Mouse (Mus musculus): Measurements from ENCODE around the gene Ifna1. TPM values are rescaled to one million over a fixed set of nuclear protein-coding genes. Genes with fewer than 3 reads are reported as not detected.

The Ifna1 gene
- polyA plus RNA-seq, 1 experiment from 2014 or later = not detected

DNA sequence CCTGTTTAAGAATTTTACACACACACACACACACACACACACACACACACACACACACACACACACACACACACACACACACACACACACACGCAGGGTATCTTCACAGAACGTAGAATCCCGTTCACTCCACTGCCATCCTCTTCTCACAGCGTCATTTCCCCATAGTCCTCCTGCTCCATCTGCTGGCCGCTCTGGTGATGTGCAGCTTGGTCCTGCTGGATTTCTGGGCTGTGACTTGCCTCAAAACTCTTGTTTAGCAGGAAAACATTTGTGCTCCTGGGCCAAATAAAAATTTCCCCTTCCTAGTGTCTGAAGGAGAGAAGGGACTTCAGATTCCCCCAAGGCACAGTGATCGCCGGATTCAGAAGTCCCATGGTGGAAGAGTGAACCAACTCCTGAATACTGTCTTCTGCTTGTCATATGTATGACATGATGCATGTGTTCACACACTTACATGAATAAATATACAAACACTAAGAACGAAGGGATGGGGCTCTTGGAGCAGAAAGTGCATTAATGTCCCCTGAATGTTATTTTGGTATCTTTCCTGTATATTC, 17.6 kb downstream of the Ifna1 start:
- Histone ChIP-seq H3K36me3 (ENCODE audit: control insufficient read depth, insufficient read depth, low read length) (no peaks in the 10 kb centered on the region), H3K4me2 (ENCODE audit: low read depth, low read length) (peak overlapping the region; percentile 96), H3K4me3 (ENCODE audit: low read length) (peak overlapping the region; percentile 62), H3K27ac (ENCODE audit: low read length) (no peak overlapping the region), H3K9ac (ENCODE audit: low read depth, low read length) (peak overlapping the region; percentile 69), H3K9me3 (ENCODE audit: control insufficient read depth, low read length) (no peaks in the 10 kb centered on the region), H3K27me3 (replicated peaks; ENCODE audit: control insufficient read depth, insufficient read depth, low read length) (no peaks in the 10 kb centered on the region), H3K4me1 (ENCODE audit: control insufficient read depth, insufficient read depth, low read length) (peaks cover 6% of the 10 kb centered on the region; the same call in 1 of the 2 replicates)
- WGBS = 2% methylated on average over 8 of the region's 8 CpGs
- peak; percentile 67 for ATAC-seq

DNA sequence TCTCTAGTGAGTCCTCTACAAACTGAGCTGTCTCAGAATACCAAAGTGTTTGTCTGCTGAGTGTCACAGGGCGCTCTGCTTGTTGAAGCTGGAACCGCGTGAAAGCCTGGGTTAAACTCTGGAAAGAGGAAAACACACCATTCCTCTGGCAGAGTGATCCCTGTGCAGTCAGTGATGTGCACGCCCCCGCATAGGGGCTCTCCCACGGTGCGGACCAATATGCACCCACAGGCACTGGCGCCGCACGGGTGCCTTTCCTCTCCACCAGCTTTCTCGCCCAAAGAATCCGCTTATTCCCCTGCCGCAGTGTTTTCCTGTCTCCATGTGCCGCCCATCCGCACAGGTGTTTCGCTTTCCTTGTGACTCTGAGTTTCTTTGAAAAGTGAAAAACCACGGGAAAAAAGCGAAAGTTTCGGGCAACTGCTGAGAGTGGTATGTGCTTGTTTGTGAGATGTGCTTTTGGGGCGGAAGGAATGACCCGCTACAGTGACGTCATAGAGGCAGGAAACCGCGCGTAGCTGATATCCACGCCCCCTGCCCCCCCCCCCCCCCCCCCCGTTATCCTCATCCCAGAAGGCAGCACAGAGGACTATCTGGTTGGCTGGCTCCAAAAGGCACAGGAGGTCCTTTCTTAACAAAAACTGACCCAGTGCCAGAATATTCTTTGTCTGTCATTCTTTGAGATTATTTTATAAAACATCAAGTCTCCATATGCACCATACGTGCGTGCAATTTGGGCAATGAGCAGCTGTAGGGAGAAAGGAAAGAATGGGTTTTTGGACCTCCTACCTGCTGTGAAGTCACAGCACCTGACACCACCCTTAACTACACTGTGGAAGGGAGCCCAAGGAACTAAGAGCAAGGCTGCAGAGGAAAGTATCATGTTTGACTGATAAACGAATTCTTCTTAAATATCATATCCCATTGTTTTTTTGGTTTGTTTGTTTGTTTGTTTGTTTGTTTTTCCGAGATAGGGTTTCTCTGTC, 18.3 kb downstream of the Ifna1 start:
- Histone ChIP-seq H3K9ac (ENCODE audit: low read depth, low read length) (peak overlapping the region; percentile 69), H3K9me3 (ENCODE audit: control insufficient read depth, low read length) (no peaks in the 10 kb centered on the region), H3K27me3 (replicated peaks; ENCODE audit: control insufficient read depth, insufficient read depth, low read length) (no peaks in the 10 kb centered on the region), H3K4me2 (ENCODE audit: low read depth, low read length) (peak overlapping the region; percentile 96), H3K4me1 (ENCODE audit: control insufficient read depth, insufficient read depth, low read length) (no peaks in the 10 kb centered on the region), H3K27ac (ENCODE audit: low read length) (peak overlapping the region; percentile 18; the same call in 1 of the 2 replicates), H3K4me3 (ENCODE audit: low read length) (peak overlapping the region; percentile 62), H3K36me3 (ENCODE audit: control insufficient read depth, insufficient read depth, low read length) (no peaks in the 10 kb centered on the region)
- WGBS = 6% methylated on average over 31 of the region's 31 CpGs
- peak; percentile 57 for ATAC-seq

DNA sequence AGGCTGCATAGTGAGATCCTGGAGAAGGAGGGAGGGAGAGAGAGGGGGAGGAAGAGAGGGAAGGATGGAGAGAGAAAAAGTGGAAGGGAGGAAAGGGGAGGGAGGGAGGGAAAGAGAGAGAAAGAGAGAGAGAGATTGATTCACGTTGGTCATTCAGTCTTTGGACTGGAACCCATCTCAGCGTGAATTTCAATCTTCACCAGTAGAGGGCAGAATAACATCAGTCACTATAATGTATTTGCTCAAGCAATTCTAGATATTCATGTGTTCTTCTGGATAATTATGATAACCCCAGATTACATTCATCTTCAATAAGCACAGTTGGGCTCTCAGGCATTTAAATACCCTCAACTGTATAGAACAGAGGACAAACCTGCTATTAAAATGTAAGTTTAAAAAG, 22.8 kb downstream of the Ifna1 start:
- Histone ChIP-seq H3K4me1 (ENCODE audit: control insufficient read depth, insufficient read depth, low read length) (no peaks in the 10 kb centered on the region), H3K36me3 (ENCODE audit: control insufficient read depth, insufficient read depth, low read length) (no peaks in the 10 kb centered on the region), H3K27ac (ENCODE audit: low read length) (no peak overlapping the region), H3K4me3 (ENCODE audit: low read length) (no peak overlapping the region), H3K27me3 (replicated peaks; ENCODE audit: control insufficient read depth, insufficient read depth, low read length) (no peaks in the 10 kb centered on the region), H3K9ac (ENCODE audit: low read depth, low read length) (no peak overlapping the region), H3K9me3 (ENCODE audit: control insufficient read depth, low read length) (no peaks in the 10 kb centered on the region), H3K4me2 (ENCODE audit: low read depth, low read length) (no peak overlapping the region)
- WGBS = 0% methylated on average over 2 of the region's 2 CpGs
- ATAC-seq = no peak

DNA sequence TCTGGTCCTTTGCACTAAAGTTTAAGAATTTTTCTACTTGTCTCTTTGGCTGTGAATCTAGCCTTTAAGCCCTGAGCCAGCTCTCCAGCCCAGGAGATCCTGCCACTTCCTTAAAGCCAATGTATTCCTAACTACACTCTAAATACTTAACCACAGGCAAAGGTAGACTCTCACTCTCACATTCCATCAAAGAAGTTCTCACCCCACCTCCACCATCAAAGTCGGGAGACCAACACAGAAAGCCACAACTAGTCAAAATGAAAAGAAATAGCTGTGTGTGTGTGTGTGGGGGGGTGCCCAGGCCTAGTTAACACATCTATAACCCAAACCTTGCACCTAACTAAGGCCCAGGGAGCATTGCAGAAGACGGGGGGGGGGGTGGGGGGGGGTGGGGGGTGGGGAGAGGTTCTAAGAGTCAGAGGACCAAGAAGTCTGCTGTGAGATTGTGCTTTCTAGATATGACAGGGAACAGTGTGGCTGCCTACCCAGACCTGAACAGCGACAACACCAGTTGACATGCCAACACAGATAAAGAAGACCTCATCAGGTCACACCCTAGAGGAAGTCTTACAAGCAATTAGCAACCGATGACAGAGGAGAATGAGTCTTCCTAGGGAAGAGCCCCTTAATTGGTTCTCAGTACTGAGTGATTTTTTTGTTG, 25.7 kb downstream of the Ifna1 start:
- H3K4me1 ChIP-seq (ENCODE audit: control insufficient read depth, insufficient read depth, low read length) = no peaks in the 10 kb centered on the region
- peak; percentile 26; the same call in 1 of the 2 replicates for ATAC-seq
- H3K27me3 ChIP-seq (replicated peaks; ENCODE audit: control insufficient read depth, insufficient read depth, low read length) = no peaks in the 10 kb centered on the region
- no peaks in the 10 kb centered on the region for H3K36me3 ChIP-seq (ENCODE audit: control insufficient read depth, insufficient read depth, low read length)
- H3K9ac ChIP-seq (ENCODE audit: low read depth, low read length) = no peak overlapping the region
- H3K4me2 ChIP-seq (ENCODE audit: low read depth, low read length) = no peak overlapping the region
- no peaks in the 10 kb centered on the region for H3K9me3 ChIP-seq (ENCODE audit: control insufficient read depth, low read length)
- H3K4me3 ChIP-seq (ENCODE audit: low read length) = no peak overlapping the region
- WGBS = 51% methylated on average over 4 of the region's 4 CpGs
- no peak overlapping the region for H3K27ac ChIP-seq (ENCODE audit: low read length)

DNA sequence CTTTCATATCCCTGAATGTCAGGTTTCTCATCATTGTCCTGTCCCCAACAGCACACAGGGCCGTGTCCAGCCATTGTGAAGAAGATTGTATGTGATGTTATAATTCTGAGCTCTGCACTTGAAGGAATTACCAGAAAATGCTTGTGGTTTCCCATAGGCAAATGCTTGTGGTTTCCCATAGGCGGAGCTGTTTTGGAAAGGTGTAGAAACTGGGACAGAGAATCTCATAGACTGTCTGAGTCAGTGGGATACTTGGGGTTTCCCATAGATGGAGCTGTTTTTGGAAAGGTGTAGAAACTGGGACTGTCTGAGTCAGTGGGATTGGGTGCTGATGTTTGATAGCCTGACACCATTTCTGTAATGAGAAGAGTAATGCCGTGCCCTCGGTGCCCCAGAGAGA, 26.6 kb downstream of the Ifna1 start:
- Histone ChIP-seq H3K4me1 (ENCODE audit: control insufficient read depth, insufficient read depth, low read length) (no peaks in the 10 kb centered on the region), H3K36me3 (ENCODE audit: control insufficient read depth, insufficient read depth, low read length) (no peaks in the 10 kb centered on the region), H3K4me3 (ENCODE audit: low read length) (no peak overlapping the region), H3K4me2 (ENCODE audit: low read depth, low read length) (no peak overlapping the region), H3K27me3 (replicated peaks; ENCODE audit: control insufficient read depth, insufficient read depth, low read length) (no peaks in the 10 kb centered on the region), H3K9ac (ENCODE audit: low read depth, low read length) (no peak overlapping the region), H3K27ac (ENCODE audit: low read length) (no peak overlapping the region), H3K9me3 (ENCODE audit: control insufficient read depth, low read length) (no peaks in the 10 kb centered on the region)
- ATAC-seq = no peak
- WGBS = 80% methylated on average over 4 of the region's 4 CpGs

DNA sequence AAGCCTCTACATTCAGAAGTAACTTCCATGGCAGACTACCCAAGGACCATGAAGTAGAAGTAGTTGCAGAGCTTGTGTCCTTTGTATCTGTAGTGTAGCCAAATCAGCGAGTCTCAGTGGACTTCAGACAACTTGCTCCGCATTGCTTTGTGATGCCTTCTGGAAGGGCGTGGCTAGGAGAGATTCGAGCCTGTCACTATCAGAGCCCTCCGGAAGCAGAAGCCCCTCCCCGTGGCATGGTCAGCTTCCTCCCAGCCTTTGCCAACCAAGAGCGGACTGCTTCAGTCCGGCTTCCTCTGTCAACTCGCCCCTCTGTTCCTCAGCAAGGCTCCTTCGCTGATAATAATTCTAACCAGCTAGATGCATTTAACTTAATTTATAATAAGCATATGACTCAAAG, 28.4 kb downstream of the Ifna1 start:
- Histone ChIP-seq H3K4me1 (ENCODE audit: control insufficient read depth, insufficient read depth, low read length) (no peaks in the 10 kb centered on the region), H3K4me3 (ENCODE audit: low read length) (no peak overlapping the region), H3K9me3 (ENCODE audit: control insufficient read depth, low read length) (no peaks in the 10 kb centered on the region), H3K9ac (ENCODE audit: low read depth, low read length) (no peak overlapping the region), H3K4me2 (ENCODE audit: low read depth, low read length) (no peak overlapping the region), H3K27me3 (replicated peaks; ENCODE audit: control insufficient read depth, insufficient read depth, low read length) (no peaks in the 10 kb centered on the region), H3K27ac (ENCODE audit: low read length) (no peak overlapping the region; the same call in 1 of the 2 replicates), H3K36me3 (ENCODE audit: control insufficient read depth, insufficient read depth, low read length) (no peaks in the 10 kb centered on the region)
- peak; percentile 68 for ATAC-seq
- 43% methylated on average over 10 of the region's 10 CpGs for WGBS

DNA sequence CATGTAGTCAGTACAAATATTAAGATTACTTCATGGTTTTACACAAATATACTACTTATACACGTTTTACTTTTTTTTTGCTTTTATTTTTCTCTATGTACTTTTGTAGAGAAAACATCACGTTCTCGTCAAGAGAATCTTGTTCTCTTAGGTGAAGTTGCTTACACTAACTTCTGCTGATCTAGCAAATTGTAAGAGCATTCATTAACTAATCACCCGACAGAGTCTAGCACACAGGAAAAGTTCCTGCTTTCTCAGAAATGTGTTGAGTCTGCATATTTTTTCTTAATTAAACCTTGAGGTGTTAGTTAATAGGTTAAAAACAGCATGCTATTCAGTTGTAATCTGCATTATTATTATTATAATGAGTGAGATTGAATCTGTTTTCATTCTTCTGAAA, 28.9 kb downstream of the Ifna1 start:
- Histone ChIP-seq H3K4me1 (ENCODE audit: control insufficient read depth, insufficient read depth, low read length) (no peaks in the 10 kb centered on the region), H3K9me3 (ENCODE audit: control insufficient read depth, low read length) (no peaks in the 10 kb centered on the region), H3K27ac (ENCODE audit: low read length) (no peak overlapping the region; the same call in 1 of the 2 replicates), H3K36me3 (ENCODE audit: control insufficient read depth, insufficient read depth, low read length) (no peaks in the 10 kb centered on the region), H3K4me2 (ENCODE audit: low read depth, low read length) (no peak overlapping the region), H3K4me3 (ENCODE audit: low read length) (no peak overlapping the region), H3K27me3 (replicated peaks; ENCODE audit: control insufficient read depth, insufficient read depth, low read length) (no peaks in the 10 kb centered on the region), H3K9ac (ENCODE audit: low read depth, low read length) (no peak overlapping the region)
- 60% methylated on average over 4 of the region's 4 CpGs for WGBS
- ATAC-seq = no peak

DNA sequence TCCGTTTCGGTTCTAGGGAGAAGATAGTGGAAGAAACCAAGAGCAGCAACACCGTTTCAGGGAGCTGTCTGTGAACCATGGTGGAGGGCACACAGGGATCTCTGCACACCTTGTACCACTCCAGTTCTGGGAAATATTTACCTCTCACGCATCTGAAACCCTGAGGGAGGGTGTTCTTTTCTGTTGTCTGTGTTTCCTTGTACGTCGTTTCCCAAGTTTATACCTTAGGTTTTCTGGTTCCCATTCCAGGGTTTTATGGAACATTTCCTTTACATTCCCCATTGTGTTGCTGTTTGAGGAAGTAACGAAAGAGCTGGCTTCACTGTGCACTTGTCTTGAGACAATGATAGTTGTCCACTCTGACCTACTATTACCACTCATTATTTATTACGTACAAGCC, 30.2 kb downstream of the Ifna1 start, which contains the start of gene Ifne:
Gene Ifne (minus strand): TSS at position 101 of the 400 bp plus-strand sequence.
- Histone ChIP-seq H3K4me1 (ENCODE audit: control insufficient read depth, insufficient read depth, low read length) (no peaks in the 10 kb centered on the region), H3K4me3 (ENCODE audit: low read length) (no peak within 1 kb of the TSS)

DNA sequence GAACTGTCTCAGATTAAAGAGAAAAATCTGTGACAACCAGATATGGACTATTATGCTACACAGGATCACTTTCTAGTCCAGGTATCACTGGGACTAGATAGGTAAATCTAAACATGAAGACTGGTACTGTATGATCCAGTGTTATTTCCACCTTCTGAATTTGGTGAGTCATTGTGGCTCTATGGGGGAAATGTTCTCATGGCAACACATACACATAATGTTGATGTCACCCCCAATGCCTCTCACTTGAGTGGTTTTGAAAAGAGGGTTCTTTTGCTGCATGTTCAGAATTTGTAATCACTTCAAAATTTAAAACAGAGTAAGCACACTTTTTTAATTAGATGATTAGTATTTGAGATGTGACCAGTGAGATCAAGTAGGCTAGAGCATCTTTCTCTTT, 38.3 kb downstream of the Ifna1 start:
- no peaks in the 10 kb centered on the region for H3K36me3 ChIP-seq (ENCODE audit: control insufficient read depth, insufficient read depth, low read length)
- no peak overlapping the region for H3K27ac ChIP-seq (ENCODE audit: low read length)
- no peaks in the 10 kb centered on the region for H3K9me3 ChIP-seq (ENCODE audit: control insufficient read depth, low read length)
- H3K4me2 ChIP-seq (ENCODE audit: low read depth, low read length) = no peak overlapping the region
- H3K27me3 ChIP-seq (replicated peaks; ENCODE audit: control insufficient read depth, insufficient read depth, low read length) = no peaks in the 10 kb centered on the region
- no peak overlapping the region for H3K4me3 ChIP-seq (ENCODE audit: low read length)
- H3K4me1 ChIP-seq (ENCODE audit: control insufficient read depth, insufficient read depth, low read length) = no peaks in the 10 kb centered on the region
- no peak overlapping the region for H3K9ac ChIP-seq (ENCODE audit: low read depth, low read length)
- ATAC-seq = no peak

More for the DNA sequence above, 30.2 kb downstream of the Ifna1 start, which contains the start of gene Ifne:
- 84% methylated on average over 8 of the region's 8 CpGs for WGBS
- Histone ChIP-seq H3K27ac (ENCODE audit: low read length) (no peak within 1 kb of the TSS), H3K9ac (ENCODE audit: low read depth, low read length) (no peak within 1 kb of the TSS), H3K27me3 (replicated peaks; ENCODE audit: control insufficient read depth, insufficient read depth, low read length) (no peaks in the 10 kb centered on the region), H3K4me2 (ENCODE audit: low read depth, low read length) (no peak within 1 kb of the TSS), H3K9me3 (ENCODE audit: control insufficient read depth, low read length) (no peaks in the 10 kb centered on the region), H3K36me3 (ENCODE audit: control insufficient read depth, insufficient read depth, low read length) (no peaks in the 10 kb centered on the region)
- ATAC-seq = no peak

All from intestine, embryonic 16.5 days (tissue).